Mouse (Mus musculus) cerebellum, adult 2 months (tissue): ENCODE measurements at regions not wholly inside any gene's neighbourhood (a gene's known extent, or its start where the extent isn't known, plus 50 kb on each side); places are given as distances from the start of the nearest gene placed in this dataset.

Experiments used
- CTCF ChIP-seq: fragments of 200-500 bp; IDR thresholded peaks from 2 replicates; pipeline ENCODE4 v1.5.1; 2011; ENCODE audit warnings: low read depth, mild to moderate bottlenecking, control low read depth, low read length, moderate library complexity, borderline replicate concordance; ENCODE audit not compliant: insufficient read depth
- POLR2A ChIP-seq: fragments of 200-500 bp; IDR thresholded peaks from 2 replicates; pipeline ENCODE4 v1.6.1; 2011; ENCODE audit warnings: low read length, control low read depth, borderline replicate concordance; ENCODE audit not compliant: insufficient read depth

GRCm38 (mm10) chr8:35278946-35279345, 486.6 kb upstream of the Gm19410 start:
- TF ChIP-seq CTCF (no peak), POLR2A (no peak)
